Mouse (Mus musculus): Measurements from ENCODE around the gene Mutyh.
"Not testable (repeated sequence)": the region's sequence is repeated elsewhere in the genome, so short reads cannot be mapped to it uniquely, and the experiment has no call there.

Gene Mutyh

DNA sequence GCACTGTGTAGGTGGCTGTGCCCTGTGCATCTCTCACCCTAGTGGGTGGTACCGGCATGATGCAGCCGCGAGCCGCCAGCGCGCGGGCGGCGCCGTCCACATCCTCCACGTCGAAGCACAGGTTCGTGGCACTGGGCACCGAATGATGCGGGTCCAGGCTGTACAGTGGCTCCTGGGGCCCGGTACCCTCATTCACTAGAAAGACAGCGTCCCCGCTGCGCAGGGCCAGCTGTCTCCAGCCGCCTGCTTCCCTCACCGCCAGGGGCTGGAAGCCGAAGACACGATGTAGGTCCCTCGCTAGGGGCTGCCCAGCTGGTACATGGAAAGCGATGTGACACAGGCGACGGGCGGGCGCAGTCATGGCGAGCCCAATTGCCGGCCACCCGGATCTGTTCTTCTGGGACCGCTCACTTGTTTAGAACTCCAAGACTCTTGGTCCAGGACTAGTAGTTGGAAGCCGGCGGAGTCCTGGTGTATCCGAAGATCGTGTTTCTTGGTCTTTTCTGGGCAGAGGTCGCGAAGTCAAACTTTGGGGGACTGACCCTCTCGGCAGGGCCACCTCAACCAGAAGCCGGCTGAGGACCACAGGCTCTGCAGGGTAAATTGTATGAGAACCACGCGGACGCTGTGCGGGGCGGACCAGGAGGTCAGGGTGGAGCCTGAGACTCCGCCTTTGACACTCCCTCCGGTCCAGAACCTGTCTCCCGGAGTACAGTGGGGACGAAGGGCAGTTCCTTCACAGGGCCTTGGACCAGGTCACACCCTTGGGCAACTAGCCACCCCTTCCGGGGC is 13.6 kb downstream of the Mutyh start:
- peak; percentile 45 for DNase-seq

DNA sequence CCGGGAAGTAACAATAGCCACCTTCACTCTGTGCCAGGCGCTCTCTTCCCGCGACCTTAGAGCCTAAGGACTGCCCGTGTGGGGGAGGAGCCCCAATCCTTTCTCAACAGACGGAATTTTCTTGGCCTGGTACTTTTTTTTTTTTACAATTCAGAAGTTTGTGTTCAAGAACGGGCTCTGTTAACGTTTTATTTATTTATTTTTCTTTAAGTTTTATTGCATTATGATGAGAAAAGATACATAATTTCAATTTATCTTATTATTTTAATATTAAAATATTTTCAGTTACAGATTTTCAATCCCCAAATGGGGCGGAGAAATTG is 14.1 kb downstream of the Mutyh start, which contains the start of gene Hpdl:
Hpdl (minus strand) TSS at position 14 of the 323 bp plus-strand sequence.
- no peak for DNase-seq

DNA sequence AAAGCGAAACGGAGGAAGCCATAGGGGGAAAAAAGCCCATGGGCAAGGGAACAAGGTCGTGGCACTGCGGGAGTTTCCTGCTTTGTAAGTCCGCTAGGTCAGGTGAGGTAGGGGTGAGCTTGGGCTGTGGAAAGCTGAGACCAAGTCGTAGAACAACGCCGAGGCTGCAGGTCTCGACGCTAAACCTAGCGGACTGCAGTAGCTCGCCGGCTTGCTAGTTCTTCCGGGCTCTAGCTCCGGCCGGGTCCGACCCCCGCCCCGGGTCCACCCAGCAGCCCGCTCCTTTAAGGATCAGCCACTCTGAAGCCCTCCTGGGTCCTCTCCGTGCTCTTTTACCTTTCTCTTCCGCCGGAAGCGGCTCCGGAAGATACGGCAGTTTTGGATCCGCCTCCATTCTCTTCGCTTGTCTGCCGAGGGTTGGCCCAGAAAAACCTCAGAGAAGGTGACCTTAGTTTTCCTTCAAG is 17.1 kb downstream of the Mutyh start:
- DNase-seq: peak; percentile 86

DNA sequence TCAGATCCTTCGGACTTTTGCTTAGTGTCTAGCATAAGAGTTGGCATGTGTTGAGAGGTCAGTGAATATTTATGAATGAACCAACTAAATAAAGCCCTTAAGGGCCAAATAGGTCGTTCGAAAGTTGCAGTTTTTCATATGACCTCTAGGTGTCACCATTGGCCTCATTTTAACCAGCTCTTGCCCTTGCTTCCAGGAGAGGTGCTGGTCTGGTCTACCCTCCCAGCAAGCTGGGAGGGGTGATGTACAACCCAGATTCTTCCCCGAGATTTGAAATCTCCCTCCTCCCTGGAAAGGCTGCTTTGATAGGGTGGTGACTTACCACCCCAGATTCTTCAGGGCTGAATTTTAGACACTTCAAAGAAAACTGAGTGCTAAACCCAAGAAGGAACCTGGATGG is 20.3 kb downstream of the Mutyh start:
- DNase-seq: peak; percentile 49

DNA sequence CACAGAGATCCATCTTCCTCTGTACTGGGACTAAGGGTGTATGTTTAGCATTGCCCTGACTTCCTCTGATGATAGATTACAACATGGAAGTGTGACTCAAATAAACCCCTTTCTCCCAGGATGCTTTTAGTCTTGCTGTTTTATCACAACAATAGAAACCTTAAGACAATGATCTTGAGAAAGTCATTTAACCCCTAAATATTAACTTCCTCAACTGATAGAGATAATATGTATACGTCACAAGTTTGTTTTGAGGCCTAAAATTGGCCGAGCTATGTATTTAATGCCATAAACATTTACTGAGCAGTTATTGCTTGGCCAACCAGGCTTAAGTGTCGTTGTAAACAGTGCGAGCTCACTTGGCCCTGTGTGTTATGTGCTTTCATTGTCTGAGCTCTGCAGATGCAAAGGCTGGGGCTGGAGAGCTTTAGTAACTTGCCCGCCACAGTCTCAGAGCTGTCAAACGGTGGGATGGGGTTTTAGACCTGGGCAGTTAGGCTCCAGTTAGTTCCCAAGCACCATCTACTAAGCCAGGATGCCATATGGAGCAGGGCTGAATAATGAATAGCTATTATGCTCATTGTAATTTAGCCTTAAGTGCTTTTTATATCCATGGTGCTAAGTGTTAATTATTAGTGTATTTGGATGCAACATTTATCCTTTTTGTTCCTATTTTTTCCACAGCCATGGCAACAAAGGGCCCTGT is 22.0 kb downstream of the Mutyh start:
- no peak for DNase-seq

DNA sequence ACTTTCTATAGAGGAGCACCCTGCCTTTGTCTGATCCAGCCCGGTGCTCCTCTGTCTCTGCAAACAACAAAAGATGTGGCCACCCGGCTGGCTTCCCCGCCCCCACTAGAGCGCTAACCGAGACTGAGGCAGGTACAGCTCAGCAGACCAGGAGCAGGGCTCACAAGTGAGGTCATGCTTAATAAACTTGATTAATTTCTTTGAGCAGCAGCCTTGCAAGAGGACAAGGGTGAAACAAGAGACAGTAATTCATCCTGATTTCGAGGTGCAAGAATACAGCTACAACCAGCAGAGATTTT is 22.5 kb downstream of the Mutyh start:
- no peak for DNase-seq

DNA sequence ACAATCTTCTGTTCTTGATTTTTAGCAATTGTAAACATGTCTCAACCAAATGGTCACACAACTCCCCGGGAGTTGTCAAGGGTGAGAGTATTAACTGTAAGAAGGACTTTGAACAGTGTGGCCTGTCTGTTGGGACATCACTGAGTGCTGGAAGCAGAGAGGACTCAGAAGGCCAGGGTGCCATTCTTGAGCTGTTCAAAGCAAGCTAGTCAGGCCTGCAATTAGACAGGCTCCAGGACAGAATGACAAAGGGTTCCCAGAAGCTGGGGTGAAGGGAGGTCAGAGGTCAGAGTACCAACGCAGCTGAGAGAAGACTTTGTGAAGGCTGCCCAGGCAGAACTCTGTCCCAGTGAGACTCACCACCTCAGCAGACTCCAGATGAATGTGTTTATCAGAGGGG is 31.5 kb downstream of the Mutyh start:
- DNase-seq: no peak

DNA sequence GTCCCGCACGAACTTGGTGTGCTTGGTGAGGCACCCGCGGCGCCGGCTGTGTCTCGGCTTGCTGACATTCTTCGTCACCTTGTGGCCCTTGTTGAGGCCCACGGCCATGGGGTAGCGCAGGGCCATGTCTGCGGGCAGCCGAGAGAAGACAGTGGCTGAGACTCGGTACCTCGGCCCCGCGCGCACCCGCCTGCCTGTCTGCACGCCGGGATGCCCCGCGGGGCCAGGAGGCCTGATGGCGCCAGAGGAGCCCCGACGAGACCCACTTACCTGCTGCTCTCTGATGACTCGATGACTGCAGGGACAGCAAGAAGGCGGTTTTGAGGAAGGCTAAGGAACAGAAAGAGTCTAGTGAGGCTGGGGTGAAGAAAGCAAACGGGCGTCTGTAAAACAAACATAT is 32.6 kb downstream of the Mutyh start:
- not testable (repeated sequence) for DNase-seq

DNA sequence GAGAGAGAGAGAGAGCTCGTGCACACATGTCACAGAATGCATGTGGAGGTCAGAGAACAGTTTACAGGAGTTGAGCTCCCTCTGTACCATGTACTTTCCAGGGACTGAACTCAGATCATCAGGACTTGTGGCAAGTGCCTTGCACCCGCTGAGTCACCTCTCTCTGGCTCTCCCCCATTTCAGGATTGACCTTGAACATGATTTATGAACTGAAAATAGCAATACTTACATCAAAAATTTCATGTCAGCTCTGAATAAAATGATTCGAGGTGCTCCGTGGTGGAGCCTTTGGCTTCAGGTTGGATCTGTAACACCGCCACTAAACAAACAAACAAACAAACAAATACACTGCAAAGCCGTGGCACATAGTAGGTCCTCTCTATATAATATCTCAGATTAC is 33.3 kb downstream of the Mutyh start:
- DNase-seq: no peak

DNA sequence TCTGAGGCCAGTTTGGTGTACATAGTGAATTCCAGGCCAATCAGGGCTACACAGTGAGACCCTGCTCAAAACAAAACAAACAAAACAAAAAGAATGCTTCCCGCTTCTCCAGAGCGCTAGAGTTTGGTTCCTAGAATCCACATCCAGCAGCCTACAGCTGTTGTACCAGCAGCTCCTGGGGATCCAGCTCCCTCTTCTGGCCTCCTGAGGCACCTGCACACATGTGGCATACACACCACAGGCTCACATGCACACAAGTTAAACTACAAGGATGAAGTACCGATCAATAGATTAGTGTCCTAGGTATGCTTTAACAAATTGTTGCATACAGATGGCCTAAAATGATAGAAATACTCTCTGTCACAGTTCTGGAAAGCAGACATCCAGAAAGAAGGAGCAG is 36.8 kb downstream of the Mutyh start:
- DNase-seq: no peak

DNA sequence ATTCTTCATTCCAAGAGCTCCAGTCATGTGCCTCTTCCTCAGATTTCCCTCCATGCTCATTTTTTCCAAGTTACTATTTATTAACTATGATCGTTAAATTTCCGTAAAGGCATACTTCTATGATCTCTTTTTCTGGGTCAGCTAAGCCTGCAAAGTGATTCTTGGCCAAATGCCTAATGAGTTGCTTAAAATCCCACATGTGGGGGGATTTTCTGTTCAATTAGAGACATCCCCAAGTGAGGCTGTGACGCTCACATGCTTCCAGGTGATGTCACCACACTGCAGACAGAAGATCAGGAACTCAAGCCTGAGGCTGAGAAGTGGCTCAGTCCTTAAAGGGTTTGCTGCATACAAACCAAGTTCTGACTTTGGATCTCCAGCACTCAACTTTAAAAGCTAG is 42.4 kb downstream of the Mutyh start:
- DNase-seq: no peak

DNA sequence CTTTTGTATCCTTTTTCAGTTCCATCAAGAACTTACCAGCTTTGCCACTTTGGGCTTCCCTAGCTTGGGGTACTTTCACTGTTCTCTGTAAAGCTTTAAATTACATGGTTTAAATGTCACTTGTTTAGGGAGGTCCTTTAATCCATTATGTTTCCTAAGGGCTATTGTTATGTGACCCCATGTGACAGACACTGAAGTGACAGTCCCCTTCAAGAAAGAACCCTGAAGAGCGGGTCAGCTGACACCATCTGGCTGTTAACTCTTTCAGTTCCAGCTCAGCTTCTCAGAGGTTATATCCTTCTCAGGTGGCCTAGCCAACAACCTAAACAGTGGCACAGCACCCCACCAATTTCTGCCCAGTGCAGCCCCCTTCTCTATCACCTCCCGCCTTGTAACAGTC is 46.8 kb downstream of the Mutyh start:
- DNase-seq: no peak

DNA sequence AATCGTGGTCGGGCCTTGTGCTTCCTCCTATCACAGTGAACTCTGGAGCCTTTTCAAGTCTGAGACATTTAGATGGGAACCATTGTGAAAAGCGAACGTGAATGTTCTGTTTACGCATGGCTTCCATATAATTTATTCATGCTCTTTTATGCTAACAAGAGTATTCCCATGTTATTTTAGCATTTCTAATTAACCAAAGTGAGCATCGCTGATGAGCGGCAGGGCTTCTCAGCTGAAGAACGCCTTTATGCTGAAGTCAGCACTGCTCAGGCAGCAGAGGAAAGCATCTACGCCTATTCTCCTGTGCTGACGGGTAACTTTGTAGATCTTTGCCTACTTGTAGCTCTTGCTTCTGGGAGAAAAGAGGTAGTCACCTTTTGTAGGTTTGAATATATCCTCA is 49.7 kb downstream of the Mutyh start:
- peak; percentile 3 for DNase-seq

DNA sequence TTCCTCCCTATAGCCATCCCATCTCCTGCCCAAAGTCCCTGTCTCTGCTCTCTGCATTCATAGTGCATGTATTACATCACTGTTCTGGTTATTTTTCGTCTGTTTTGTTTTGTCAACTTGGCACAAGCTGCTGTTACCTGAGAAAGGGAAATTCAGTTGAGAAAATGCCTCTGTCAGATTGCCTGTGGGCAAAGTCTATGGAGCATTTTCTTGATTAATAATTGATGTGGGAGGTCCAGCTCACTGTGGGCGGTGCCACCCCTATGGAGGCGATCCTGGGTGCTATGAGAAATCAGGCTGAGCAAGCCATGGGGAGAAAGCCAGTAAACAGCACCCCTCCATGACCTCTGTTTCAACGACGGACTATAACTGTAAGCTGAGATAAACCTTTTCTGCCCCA is 52.2 kb downstream of the Mutyh start:
- no peak for DNase-seq

DNA sequence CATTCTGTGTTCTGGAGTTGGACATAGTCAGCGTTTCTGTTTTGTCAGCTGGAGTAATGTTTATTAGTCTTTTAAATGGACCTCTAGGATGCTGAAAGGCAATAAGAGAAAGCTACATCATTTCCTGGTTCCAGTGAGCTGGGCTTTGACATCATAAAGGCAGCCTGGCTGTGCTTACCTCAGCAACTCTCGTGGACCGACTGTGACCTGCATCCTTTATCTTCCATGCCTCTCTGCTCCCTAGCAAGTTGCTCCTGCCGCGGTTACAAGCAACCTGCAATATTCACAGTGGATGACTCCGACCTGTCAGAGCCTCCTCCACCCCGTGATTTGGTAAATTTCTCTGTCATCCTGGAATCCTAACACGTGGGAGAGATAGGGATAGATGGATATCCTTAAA is 54.5 kb downstream of the Mutyh start:
- DNase-seq: no peak

Measured in right cerebral cortex, adult 18-20 months (tissue).